Mouse (Mus musculus): Measurements from ENCODE around the gene Vmn1r206. TPM values are rescaled to one million over a fixed set of nuclear protein-coding genes. Genes with fewer than 3 reads are reported as not detected.
"Not testable (repeated sequence)": the region's sequence is repeated elsewhere in the genome, so short reads cannot be mapped to it uniquely, and the experiment has no call there.

Vmn1r206 gene
- not detected in 2 replicates for polyA plus RNA-seq (2014; fragmentation: Nextera tagmentation; extraction: Ambion mirVana)

- not testable (repeated sequence) for ATAC-seq (replicated peaks; ENCODE audit: insufficient number of reproducible peaks, low FRiP score, low TSS enrichment); H3K4me1 ChIP-seq (ENCODE audit: control insufficient read depth, insufficient read depth, low read length); H3K9me3 ChIP-seq (replicated peaks; ENCODE audit: control insufficient read depth, low read length); H3K36me3 ChIP-seq (ENCODE audit: control insufficient read depth, insufficient read depth, low read length); H3K9ac ChIP-seq (ENCODE audit: low read depth, low read length); H3K27ac ChIP-seq (ENCODE audit: low read depth, low read length); H3K4me3 ChIP-seq (ENCODE audit: low read depth, low read length); H3K27me3 ChIP-seq (ENCODE audit: control insufficient read depth, insufficient read depth, low read length); H3K4me2 ChIP-seq
Observed at GRCm38 (mm10) chr13:22624151-22624550, at the start of gene Vmn1r206. Gene Vmn1r206 (minus strand): TSS chr13:22624251.

- Histone ChIP-seq H3K27ac (ENCODE audit: low read depth, low read length) (no peak within 1 kb of the TSS), H3K36me3 (ENCODE audit: control insufficient read depth, insufficient read depth, low read length) (no peaks in the 10 kb centered on the region), H3K27me3 (ENCODE audit: control insufficient read depth, insufficient read depth, low read length) (no peaks in the 10 kb centered on the region), H3K9me3 (replicated peaks; ENCODE audit: control insufficient read depth, low read length) (no peaks in the 10 kb centered on the region), H3K9ac (ENCODE audit: low read depth, low read length) (no peak within 1 kb of the TSS), H3K4me2 (no peak within 1 kb of the TSS), H3K4me1 (ENCODE audit: control insufficient read depth, insufficient read depth, low read length) (no peaks in the 10 kb centered on the region), H3K4me3 (ENCODE audit: low read depth, low read length) (no peak within 1 kb of the TSS)
- no peak for ATAC-seq (replicated peaks; ENCODE audit: insufficient number of reproducible peaks, low FRiP score, low TSS enrichment)
- WGBS (ENCODE audit: insufficient replicate concordance): 81% methylated on average over 3 of the region's 3 CpGs
Observed at GRCm38 (mm10) chr13:22592900-22593299, 31.2 kb downstream of the Vmn1r206 start, which contains the start of gene Vmn1r205. Gene Vmn1r205 (minus strand): TSS chr13:22593000.

- H3K9me3 ChIP-seq (replicated peaks; ENCODE audit: control insufficient read depth, low read length); H3K27me3 ChIP-seq (ENCODE audit: control insufficient read depth, insufficient read depth, low read length); H3K4me1 ChIP-seq (ENCODE audit: control insufficient read depth, insufficient read depth, low read length); H3K36me3 ChIP-seq (ENCODE audit: control insufficient read depth, insufficient read depth, low read length); H3K4me3 ChIP-seq (ENCODE audit: low read depth, low read length); H3K27ac ChIP-seq (ENCODE audit: low read depth, low read length); H3K4me2 ChIP-seq; H3K9ac ChIP-seq (ENCODE audit: low read depth, low read length); ATAC-seq (replicated peaks; ENCODE audit: insufficient number of reproducible peaks, low FRiP score, low TSS enrichment): not testable (repeated sequence)
- 69% methylated on average over 14 of the region's 14 CpGs for WGBS (ENCODE audit: insufficient replicate concordance)
Observed at GRCm38 (mm10) chr13:22583336-22583735, 40.7 kb downstream of the Vmn1r206 start.

GRCm38 (mm10) chr13:22574911-22575310 is 49.1 kb downstream of the Vmn1r206 start:
- H3K4me2 ChIP-seq; H3K36me3 ChIP-seq (ENCODE audit: control insufficient read depth, insufficient read depth, low read length); H3K9me3 ChIP-seq (replicated peaks; ENCODE audit: control insufficient read depth, low read length); H3K27me3 ChIP-seq (ENCODE audit: control insufficient read depth, insufficient read depth, low read length); H3K27ac ChIP-seq (ENCODE audit: low read depth, low read length); ATAC-seq (replicated peaks; ENCODE audit: insufficient number of reproducible peaks, low FRiP score, low TSS enrichment); H3K9ac ChIP-seq (ENCODE audit: low read depth, low read length); H3K4me3 ChIP-seq (ENCODE audit: low read depth, low read length); H3K4me1 ChIP-seq (ENCODE audit: control insufficient read depth, insufficient read depth, low read length): not testable (repeated sequence)
- WGBS (ENCODE audit: insufficient replicate concordance): 74% methylated on average over 3 of the region's 3 CpGs

Other genes starting within 250 kb of the Vmn1r206 start
- gene Vmn1r199, start 244.4 kb downstream of the Vmn1r206 start, polyA plus RNA-seq (2014; fragmentation: Nextera tagmentation; extraction: Ambion mirVana): not detected in 2 replicates
- gene Vmn1r200, start 233.9 kb downstream of the Vmn1r206 start, polyA plus RNA-seq (2014; fragmentation: Nextera tagmentation; extraction: Ambion mirVana): not detected in 2 replicates
- not detected in 2 replicates for gene Vmn1r201, start 152.3 kb downstream of the Vmn1r206 start, polyA plus RNA-seq (2014; fragmentation: Nextera tagmentation; extraction: Ambion mirVana)
- gene Vmn1r202, start 118.9 kb downstream of the Vmn1r206 start, polyA plus RNA-seq (2014; fragmentation: Nextera tagmentation; extraction: Ambion mirVana): not detected in 2 replicates
- gene Vmn1r203, start 106.1 kb downstream of the Vmn1r206 start, polyA plus RNA-seq (2014; fragmentation: Nextera tagmentation; extraction: Ambion mirVana): not detected in 2 replicates
- not detected in 2 replicates for gene Vmn1r204, start 71.1 kb downstream of the Vmn1r206 start, polyA plus RNA-seq (2014; fragmentation: Nextera tagmentation; extraction: Ambion mirVana)
- gene Vmn1r205, start 31.3 kb downstream of the Vmn1r206 start, polyA plus RNA-seq (2014; fragmentation: Nextera tagmentation; extraction: Ambion mirVana): not detected in 2 replicates
- not detected in 2 replicates for gene Vmn1r207-ps, start 105.4 kb upstream of the Vmn1r206 start, polyA plus RNA-seq (2014; fragmentation: Nextera tagmentation; extraction: Ambion mirVana)
- gene Vmn1r208, start 153.1 kb upstream of the Vmn1r206 start, polyA plus RNA-seq (2014; fragmentation: Nextera tagmentation; extraction: Ambion mirVana): not detected in 2 replicates
- not detected in 2 replicates for gene Vmn1r209, start 185.4 kb upstream of the Vmn1r206 start, polyA plus RNA-seq (2014; fragmentation: Nextera tagmentation; extraction: Ambion mirVana)
- not detected in 2 replicates for gene Vmn1r210, start 207.1 kb upstream of the Vmn1r206 start, polyA plus RNA-seq (2014; fragmentation: Nextera tagmentation; extraction: Ambion mirVana)
- not detected in 2 replicates for gene Vmn1r211, start 233.3 kb upstream of the Vmn1r206 start, polyA plus RNA-seq (2014; fragmentation: Nextera tagmentation; extraction: Ambion mirVana)

Measured in heart, embryonic 11.5 days (tissue).